Mouse (Mus musculus): ENCODE results near the gene Dstn. TPM values are rescaled to one million over a fixed set of nuclear protein-coding genes. Genes with fewer than 3 reads are reported as not detected.

Gene Dstn
- polyA plus RNA-seq, 1 experiment from 2014 or later: 852 TPM

- no peaks in the 10 kb centered on the region for H3K4me1 ChIP-seq (ENCODE audit: control insufficient read depth, insufficient read depth, low read length)
- H3K9ac ChIP-seq (ENCODE audit: low read length): peak overlapping the region; percentile 35; the same call in 1 of the 2 replicates
- no peaks in the 10 kb centered on the region for H3K9me3 ChIP-seq (replicated peaks; ENCODE audit: control insufficient read depth, low read length)
- peak overlapping the region; percentile 46 for H3K4me2 ChIP-seq (ENCODE audit: low read depth, low read length)
- peak overlapping the region; percentile 28 for H3K4me3 ChIP-seq (replicated peaks; ENCODE audit: low read length)
- H3K27me3 ChIP-seq (ENCODE audit: control insufficient read depth, insufficient read depth, low read length): no peaks in the 10 kb centered on the region
- WGBS: 72% methylated on average over 15 of the region's 15 CpGs
- no peak for ATAC-seq (ENCODE audit: insufficient read depth, low FRiP score)
- peak overlapping the region; percentile 91 for H3K27ac ChIP-seq (ENCODE audit: low read length)
- no peaks in the 10 kb centered on the region for H3K36me3 ChIP-seq (ENCODE audit: control insufficient read depth, insufficient read depth, low read length)
Observed at GRCm38 (mm10) chr2:143889131-143889859, 25.8 kb upstream of the Dstn start.

DNA sequence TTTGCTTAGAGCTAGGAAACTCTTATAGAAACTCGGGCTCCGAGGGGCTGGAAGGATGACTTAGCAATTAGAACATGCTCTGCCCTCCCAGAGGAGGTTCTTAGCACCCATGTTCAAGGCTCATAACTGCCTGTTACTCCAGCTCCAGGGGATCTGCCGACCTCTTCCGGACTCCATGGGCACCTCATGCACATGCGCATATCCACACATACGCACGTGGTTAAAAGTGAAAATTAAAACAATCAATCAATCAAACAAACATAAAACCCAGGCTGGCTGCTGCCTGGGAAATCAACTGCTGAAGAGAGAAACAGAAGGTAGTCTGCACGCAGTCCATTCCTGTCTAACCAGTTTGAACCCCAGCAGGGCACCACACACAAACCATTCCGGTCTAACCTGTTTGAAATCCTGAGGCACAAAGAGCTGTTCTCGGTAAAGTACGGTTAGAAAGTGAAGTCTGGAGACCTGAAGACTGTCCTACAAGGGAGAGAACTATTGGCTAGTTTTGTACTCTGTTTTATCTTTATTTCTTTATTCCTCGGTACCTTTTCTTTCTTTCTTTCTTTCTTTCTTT is 25.2 kb upstream of the Dstn start:
- peak overlapping the region; percentile 28 for H3K4me3 ChIP-seq (replicated peaks; ENCODE audit: low read length)
- peak overlapping the region; percentile 35; the same call in 1 of the 2 replicates for H3K9ac ChIP-seq (ENCODE audit: low read length)
- H3K27ac ChIP-seq (ENCODE audit: low read length): peak overlapping the region; percentile 91
- WGBS: 39% methylated on average over 12 of the region's 12 CpGs
- no peaks in the 10 kb centered on the region for H3K36me3 ChIP-seq (ENCODE audit: control insufficient read depth, insufficient read depth, low read length)
- H3K9me3 ChIP-seq (replicated peaks; ENCODE audit: control insufficient read depth, low read length): no peaks in the 10 kb centered on the region
- peak overlapping the region; percentile 46 for H3K4me2 ChIP-seq (ENCODE audit: low read depth, low read length)
- peak; percentile 93 for ATAC-seq (ENCODE audit: insufficient read depth, low FRiP score)
- no peaks in the 10 kb centered on the region for H3K4me1 ChIP-seq (ENCODE audit: control insufficient read depth, insufficient read depth, low read length)
- no peaks in the 10 kb centered on the region for H3K27me3 ChIP-seq (ENCODE audit: control insufficient read depth, insufficient read depth, low read length)

- Histone ChIP-seq H3K4me2 (ENCODE audit: low read depth, low read length) (no peak overlapping the region), H3K36me3 (ENCODE audit: control insufficient read depth, insufficient read depth, low read length) (no peaks in the 10 kb centered on the region), H3K9ac (ENCODE audit: low read length) (no peak overlapping the region), H3K27ac (ENCODE audit: low read length) (no peak overlapping the region), H3K9me3 (replicated peaks; ENCODE audit: control insufficient read depth, low read length) (no peaks in the 10 kb centered on the region), H3K4me1 (ENCODE audit: control insufficient read depth, insufficient read depth, low read length) (no peaks in the 10 kb centered on the region), H3K4me3 (replicated peaks; ENCODE audit: low read length) (no peak overlapping the region), H3K27me3 (ENCODE audit: control insufficient read depth, insufficient read depth, low read length) (no peaks in the 10 kb centered on the region)
- 77% methylated on average over 10 of the region's 10 CpGs for WGBS
- no peak for ATAC-seq (ENCODE audit: insufficient read depth, low FRiP score)
Observed at GRCm38 (mm10) chr2:143891302-143892048, 23.6 kb upstream of the Dstn start.

DNA sequence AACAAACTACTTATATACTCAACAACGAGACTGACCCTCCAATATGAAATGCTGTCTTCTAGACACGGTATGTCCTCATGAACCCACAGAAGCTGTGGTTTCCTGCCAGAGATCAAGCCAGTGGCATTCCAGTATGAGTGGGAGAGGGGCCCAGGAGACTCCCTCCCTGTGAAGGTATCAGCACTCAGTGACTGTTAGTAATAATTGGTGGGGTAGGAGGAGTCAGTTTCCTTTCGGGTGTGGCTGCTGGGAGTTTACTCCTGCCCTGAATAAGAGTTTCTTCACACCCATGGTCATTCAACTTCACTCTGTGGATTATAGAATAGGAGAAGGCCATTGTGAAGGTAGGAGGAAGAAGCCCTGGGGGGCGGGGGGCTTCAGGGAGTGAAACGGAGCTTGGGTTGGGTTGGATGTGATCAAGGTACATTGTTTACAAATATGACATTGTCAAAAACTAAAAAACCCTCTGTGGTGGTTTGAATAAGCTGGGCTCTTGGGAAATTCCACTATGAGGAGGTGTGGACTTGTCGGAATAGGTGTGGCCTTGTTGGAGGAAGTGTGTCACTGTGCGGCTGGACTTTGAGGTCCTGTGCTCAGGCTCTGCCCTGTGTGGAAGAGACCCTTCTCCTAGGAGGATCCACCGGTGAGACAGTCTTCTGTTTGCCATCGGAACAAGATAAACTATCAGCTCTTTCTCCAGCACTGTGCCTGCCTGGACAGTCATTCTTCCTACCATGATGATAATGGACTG is 15.5 kb upstream of the Dstn start:
- ATAC-seq (ENCODE audit: insufficient read depth, low FRiP score): no peak
- no peak overlapping the region for H3K4me2 ChIP-seq (ENCODE audit: low read depth, low read length)

DNA sequence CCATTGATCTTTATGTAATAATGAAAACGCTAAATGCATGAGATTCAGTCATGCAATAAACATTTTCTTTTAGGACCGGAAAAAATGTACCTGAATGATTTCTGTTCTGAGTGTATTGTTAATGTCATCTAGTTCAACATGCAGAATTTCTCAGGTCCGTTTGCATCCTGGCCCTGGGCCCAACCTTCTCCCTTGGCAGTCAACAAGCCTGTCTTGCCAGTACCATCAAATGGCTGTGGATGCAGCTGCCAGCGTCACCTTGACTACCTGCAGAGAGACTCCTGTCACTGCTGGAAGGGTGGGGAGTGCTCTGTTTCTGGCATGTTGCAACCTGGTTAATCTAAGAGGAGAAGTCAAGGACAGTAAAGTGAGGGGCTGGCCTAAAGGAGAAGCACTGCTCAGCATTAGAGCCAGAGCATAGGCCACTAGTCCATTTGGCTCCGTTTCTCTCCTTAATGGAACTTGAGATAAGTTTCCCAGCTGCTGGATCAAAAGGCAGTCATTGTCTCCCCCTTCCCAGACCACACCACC is 14.2 kb upstream of the Dstn start:
- Histone ChIP-seq H3K27me3 (ENCODE audit: control insufficient read depth, insufficient read depth, low read length) (no peaks in the 10 kb centered on the region), H3K4me2 (ENCODE audit: low read depth, low read length) (no peak overlapping the region), H3K36me3 (ENCODE audit: control insufficient read depth, insufficient read depth, low read length) (no peaks in the 10 kb centered on the region), H3K9ac (ENCODE audit: low read length) (no peak overlapping the region), H3K27ac (ENCODE audit: low read length) (no peak overlapping the region), H3K9me3 (replicated peaks; ENCODE audit: control insufficient read depth, low read length) (no peaks in the 10 kb centered on the region), H3K4me1 (ENCODE audit: control insufficient read depth, insufficient read depth, low read length) (0 out of 2 replicates have a peak, but pooled peaks cover 5% of the 10 kb centered on the region), H3K4me3 (replicated peaks; ENCODE audit: low read length) (no peak overlapping the region)
- 65% methylated on average over 5 of the region's 5 CpGs for WGBS
- no peak for ATAC-seq (ENCODE audit: insufficient read depth, low FRiP score)

More for the DNA sequence above, 15.5 kb upstream of the Dstn start:
- Histone ChIP-seq H3K4me1 (ENCODE audit: control insufficient read depth, insufficient read depth, low read length) (0 out of 2 replicates have a peak, but pooled peaks cover 5% of the 10 kb centered on the region), H3K4me3 (replicated peaks; ENCODE audit: low read length) (no peak overlapping the region), H3K27ac (ENCODE audit: low read length) (no peak overlapping the region), H3K9me3 (replicated peaks; ENCODE audit: control insufficient read depth, low read length) (no peaks in the 10 kb centered on the region), H3K9ac (ENCODE audit: low read length) (no peak overlapping the region), H3K27me3 (ENCODE audit: control insufficient read depth, insufficient read depth, low read length) (no peaks in the 10 kb centered on the region), H3K36me3 (ENCODE audit: control insufficient read depth, insufficient read depth, low read length) (no peaks in the 10 kb centered on the region)
- 81% methylated on average over 9 of the region's 9 CpGs for WGBS

- peak overlapping the region; percentile 87 for H3K27ac ChIP-seq (ENCODE audit: low read length)
- H3K9ac ChIP-seq (ENCODE audit: low read length): peak overlapping the region; percentile 19; the same call in 1 of the 2 replicates
- H3K9me3 ChIP-seq (replicated peaks; ENCODE audit: control insufficient read depth, low read length): no peaks in the 10 kb centered on the region
- 42% methylated on average over 9 of the region's 9 CpGs for WGBS
- H3K4me1 ChIP-seq (ENCODE audit: control insufficient read depth, insufficient read depth, low read length): 0 out of 2 replicates have a peak, but pooled peaks cover 5% of the 10 kb centered on the region
- ATAC-seq (ENCODE audit: insufficient read depth, low FRiP score): peak; percentile 74; the same call in 1 of the 2 replicates
- no peak overlapping the region for H3K4me3 ChIP-seq (replicated peaks; ENCODE audit: low read length)
- H3K36me3 ChIP-seq (ENCODE audit: control insufficient read depth, insufficient read depth, low read length): no peaks in the 10 kb centered on the region
- H3K4me2 ChIP-seq (ENCODE audit: low read depth, low read length): peak overlapping the region; percentile 11; the same call in 1 of the 2 replicates
- H3K27me3 ChIP-seq (ENCODE audit: control insufficient read depth, insufficient read depth, low read length): no peaks in the 10 kb centered on the region
Observed at GRCm38 (mm10) chr2:143903376-143904045, 11.6 kb upstream of the Dstn start.

DNA sequence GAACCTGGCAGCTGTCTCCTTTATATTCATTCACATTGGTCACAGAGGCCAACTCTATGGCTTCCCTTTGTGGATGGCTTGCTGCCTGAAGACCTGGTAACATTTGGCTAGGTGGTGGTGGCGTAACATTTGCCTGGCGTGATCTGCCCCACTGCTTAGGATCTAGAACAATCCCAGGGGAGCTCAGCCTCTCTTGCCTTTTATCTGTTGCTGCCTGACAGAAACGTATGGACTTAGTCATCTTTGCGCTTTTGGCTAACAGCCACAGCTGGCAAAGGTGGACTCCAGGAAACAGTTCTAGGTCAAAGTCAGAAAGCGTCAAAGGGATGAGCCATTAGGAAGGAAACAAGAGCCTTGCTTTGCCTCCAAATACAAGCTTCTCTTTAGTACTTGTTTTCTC is 10.2 kb upstream of the Dstn start:
- H3K4me1 ChIP-seq (ENCODE audit: control insufficient read depth, insufficient read depth, low read length): 0 out of 2 replicates have a peak, but pooled peaks cover 5% of the 10 kb centered on the region
- 72% methylated on average over 5 of the region's 5 CpGs for WGBS
- H3K9me3 ChIP-seq (replicated peaks; ENCODE audit: control insufficient read depth, low read length): no peaks in the 10 kb centered on the region
- no peak overlapping the region for H3K4me3 ChIP-seq (replicated peaks; ENCODE audit: low read length)
- no peak overlapping the region for H3K27ac ChIP-seq (ENCODE audit: low read length)
- no peaks in the 10 kb centered on the region for H3K27me3 ChIP-seq (ENCODE audit: control insufficient read depth, insufficient read depth, low read length)
- no peaks in the 10 kb centered on the region for H3K36me3 ChIP-seq (ENCODE audit: control insufficient read depth, insufficient read depth, low read length)
- H3K4me2 ChIP-seq (ENCODE audit: low read depth, low read length): no peak overlapping the region
- H3K9ac ChIP-seq (ENCODE audit: low read length): no peak overlapping the region
- no peak for ATAC-seq (ENCODE audit: insufficient read depth, low FRiP score)

GRCm38 (mm10) chr2:143909230-143909629 is 5.9 kb upstream of the Dstn start:
- no peak overlapping the region for H3K9ac ChIP-seq (ENCODE audit: low read length)
- no peak overlapping the region for H3K27ac ChIP-seq (ENCODE audit: low read length)
- no peaks in the 10 kb centered on the region for H3K9me3 ChIP-seq (replicated peaks; ENCODE audit: control insufficient read depth, low read length)
- H3K27me3 ChIP-seq (ENCODE audit: control insufficient read depth, insufficient read depth, low read length): no peaks in the 10 kb centered on the region
- H3K4me3 ChIP-seq (replicated peaks; ENCODE audit: low read length): no peak overlapping the region
- no peak for ATAC-seq (ENCODE audit: insufficient read depth, low FRiP score)
- no peak overlapping the region for H3K4me2 ChIP-seq (ENCODE audit: low read depth, low read length)
- no peaks in the 10 kb centered on the region for H3K36me3 ChIP-seq (ENCODE audit: control insufficient read depth, insufficient read depth, low read length)
- H3K4me1 ChIP-seq (ENCODE audit: control insufficient read depth, insufficient read depth, low read length): 0 out of 2 replicates have a peak, but pooled peaks cover 3% of the 10 kb centered on the region
- WGBS: 74% methylated on average over 2 of the region's 2 CpGs
